Mouse (Mus musculus) forebrain, embryonic 14.5 days (tissue): ENCODE measurements around the gene Gm14851. TPM values are rescaled to one million over a fixed set of nuclear protein-coding genes. Genes with fewer than 3 reads are reported as not detected.
"Not testable (repeated sequence)": the region's sequence is repeated elsewhere in the genome, so short reads cannot be mapped to it uniquely, and the experiment has no call there.

Experiments
- ATAC-seq: fragments of 200-750 bp; cut with Nextera tagmentation; 2 replicates; pipeline ENCODE4 v1.8.0; 2017; ENCODE audit warnings: mild to moderate bottlenecking, moderate library complexity
- DNase-seq: peaks from one replicate; pipeline ENCODE4 v3.0.0-alpha.2; 2015; ENCODE audit warnings: low spot score
- H3K27ac ChIP-seq: fragments of 300-500 bp; sonication (generic); 2 replicates; pipeline ENCODE4 v1.5.1; 2014; ENCODE audit warnings: low read depth, mild to moderate bottlenecking, control low read depth, low read length, moderate library complexity
- H3K27me3 ChIP-seq: fragments of 300-500 bp; sonication (generic); replicated peaks from 2 replicates; pipeline ENCODE4 v1.6.1; 2014; ENCODE audit warnings: low read length, control low read depth, mixed read lengths; ENCODE audit not compliant: control insufficient read depth, insufficient read depth
- H3K36me3 ChIP-seq: fragments of 300-500 bp; sonication (generic); 2 replicates; pipeline ENCODE4 v1.6.1; 2014; ENCODE audit warnings: low read length, control low read depth; ENCODE audit not compliant: control insufficient read depth, insufficient read depth
- H3K4me1 ChIP-seq: fragments of 300-500 bp; sonication (generic); 2 replicates; pipeline ENCODE4 v1.6.1; 2014; ENCODE audit warnings: antibody characterized with exemption, low read length, control low read depth; ENCODE audit not compliant: control insufficient read depth, insufficient read depth
- H3K4me2 ChIP-seq: fragments of 300-500 bp; sonication (generic); 2 replicates; pipeline ENCODE4 v1.6.1; 2014; ENCODE audit warnings: mild to moderate bottlenecking, control low read depth, low read length
- H3K4me3 ChIP-seq: fragments of 300-500 bp; sonication (generic); 2 replicates; pipeline ENCODE4 v1.5.1; 2014; ENCODE audit warnings: low read depth, low read length, control low read depth
- H3K9ac ChIP-seq: fragments of 300-500 bp; sonication (generic); 2 replicates; pipeline ENCODE4 v1.6.1; 2014; ENCODE audit warnings: mild to moderate bottlenecking, low read length, control low read depth, moderate library complexity
- H3K9me3 ChIP-seq: fragments of 300-500 bp; sonication (generic); replicated peaks from 2 replicates; pipeline ENCODE4 v1.6.1; 2016; ENCODE audit warnings: low read length, control low read depth, mixed read lengths; ENCODE audit not compliant: control insufficient read depth
- WGBS: fragments of 180-500 bp; shearing (Covaris S2); extraction: QIAGEN DNeasy Blood & Tissue Kit; methylation state at CpG from one replicate; pipeline ENCODE4 v1.1.7; 2014; 5-methylcytosine and 5-hydroxymethylcytosine counted together
- polyA plus RNA-seq: library from polyadenylated mRNA; unstranded; fragments of >200 nt; fragmentation: Nextera tagmentation; extraction: Ambion mirVana; gene quantifications from 2 replicates; pipeline ENCODE4 v1.2.1, GENCODE M21; 2014

Gm14851 gene
- polyA plus RNA-seq, result not detected in 2 replicates

GRCm38 (mm10) chr8:21095950-21096349, at the start of gene Gm14851:
Gm14851 (minus strand) TSS chr8:21096050.
- WGBS, result no CpG with 5 or more reads among the region's 2 CpGs
- not testable (repeated sequence) for DNase-seq, H3K4me3 ChIP-seq, H3K27me3 ChIP-seq, H3K9ac ChIP-seq, ATAC-seq, H3K9me3 ChIP-seq, H3K27ac ChIP-seq, H3K4me1 ChIP-seq, H3K36me3 ChIP-seq, H3K4me2 ChIP-seq

DNA sequence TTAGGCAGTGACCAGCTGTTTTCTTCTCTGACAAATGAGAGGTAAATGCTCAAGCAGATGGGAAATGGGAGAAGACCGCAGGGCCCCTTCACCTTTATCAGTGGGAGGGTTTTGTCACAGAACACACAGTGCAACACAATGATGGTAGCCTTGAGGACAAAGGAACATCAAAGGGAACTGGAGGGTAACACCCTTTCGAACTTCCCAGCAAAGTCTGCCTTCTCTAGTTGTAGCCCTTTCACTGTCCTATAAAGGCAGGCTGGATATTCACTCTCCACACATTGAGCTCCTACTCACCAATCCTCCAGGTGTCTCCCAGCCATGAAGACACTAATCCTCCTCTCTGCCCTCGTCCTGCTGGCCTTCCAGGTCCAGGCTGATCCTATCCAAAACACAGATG, 38.5 kb upstream of the Gm14851 start, which contains the start of gene Defa30:
TSS of gene Defa30 (plus strand) at position 301 of the 400 bp plus-strand sequence.
- H3K27ac ChIP-seq, H3K4me3 ChIP-seq, H3K9me3 ChIP-seq, DNase-seq, H3K9ac ChIP-seq, H3K4me1 ChIP-seq, H3K27me3 ChIP-seq, ATAC-seq, H3K4me2 ChIP-seq, H3K36me3 ChIP-seq: not testable (repeated sequence)
- 56% methylated on average over 3 of the region's 3 CpGs for WGBS

GRCm38 (mm10) chr8:21093106-21093505, 2.7 kb downstream of the Gm14851 start:
- Histone ChIP-seq H3K4me3 (no peak overlapping the region), H3K4me1 (no peaks in the 10 kb centered on the region), H3K9me3 (0 out of 2 replicates have a peak, but pooled peaks cover 7% of the 10 kb centered on the region), H3K9ac (no peak overlapping the region), H3K27ac (no peak overlapping the region), H3K27me3 (no peaks in the 10 kb centered on the region), H3K4me2 (no peak overlapping the region), H3K36me3 (no peaks in the 10 kb centered on the region)
- ATAC-seq (no peak), DNase-seq (no peak)
- whole genome bisulfite sequencing, result 45% methylated on average over 4 of the region's 4 CpGs

DNA sequence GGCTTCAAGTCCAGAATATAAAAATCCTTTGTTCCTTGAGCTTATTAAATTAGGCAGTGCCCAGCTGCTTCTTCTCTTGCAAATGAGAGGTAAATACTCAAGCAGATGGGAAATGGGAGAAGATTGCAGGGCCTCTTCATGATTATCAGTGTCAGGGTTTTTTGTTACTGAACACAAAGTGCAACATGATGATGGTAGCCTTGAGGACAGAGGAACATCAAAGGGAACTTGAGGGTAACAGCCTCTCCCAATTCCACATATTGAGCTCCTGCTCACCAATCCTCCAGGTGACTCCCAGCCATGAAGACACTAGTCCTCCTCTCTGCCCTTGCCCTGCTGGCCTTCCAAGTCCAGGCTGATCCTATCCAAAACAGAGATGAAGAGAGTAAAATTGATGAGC, 11.7 kb downstream of the Gm14851 start, which contains the start of gene Defa25:
TSS of gene Defa25 (plus strand) at position 301 of the 400 bp plus-strand sequence.
- H3K9ac ChIP-seq, H3K36me3 ChIP-seq, H3K27me3 ChIP-seq, DNase-seq, H3K4me1 ChIP-seq, H3K4me2 ChIP-seq, H3K4me3 ChIP-seq, H3K27ac ChIP-seq, H3K9me3 ChIP-seq, ATAC-seq: not testable (repeated sequence)

DNA sequence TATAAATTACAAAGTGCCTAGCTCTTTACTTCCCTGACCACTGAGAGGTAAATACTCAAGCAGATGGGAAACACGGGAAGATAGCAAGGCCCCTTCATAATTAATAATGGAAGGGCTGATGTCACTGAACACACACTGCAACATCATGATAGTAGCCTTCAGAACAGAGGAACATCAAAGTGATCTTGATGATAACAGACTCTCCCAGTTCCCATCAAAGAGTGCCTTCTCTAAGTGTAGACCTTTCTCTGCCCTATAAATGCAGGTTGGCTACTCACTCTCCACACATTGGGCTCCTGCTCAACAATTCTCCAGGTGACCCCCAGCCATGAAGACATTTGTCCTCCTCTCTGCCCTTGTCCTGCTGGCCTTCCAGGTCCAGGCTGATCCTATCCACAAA, 31.1 kb downstream of the Gm14851 start, which contains the start of gene Defa35:
TSS of gene Defa35 (plus strand) at position 301 of the 400 bp plus-strand sequence.
- H3K4me1 ChIP-seq, H3K27me3 ChIP-seq, H3K4me2 ChIP-seq, ATAC-seq, H3K9me3 ChIP-seq, H3K36me3 ChIP-seq, H3K4me3 ChIP-seq, H3K9ac ChIP-seq, DNase-seq, H3K27ac ChIP-seq: not testable (repeated sequence)
- 94% methylated on average over 1 of the region's 1 CpGs for WGBS

DNA sequence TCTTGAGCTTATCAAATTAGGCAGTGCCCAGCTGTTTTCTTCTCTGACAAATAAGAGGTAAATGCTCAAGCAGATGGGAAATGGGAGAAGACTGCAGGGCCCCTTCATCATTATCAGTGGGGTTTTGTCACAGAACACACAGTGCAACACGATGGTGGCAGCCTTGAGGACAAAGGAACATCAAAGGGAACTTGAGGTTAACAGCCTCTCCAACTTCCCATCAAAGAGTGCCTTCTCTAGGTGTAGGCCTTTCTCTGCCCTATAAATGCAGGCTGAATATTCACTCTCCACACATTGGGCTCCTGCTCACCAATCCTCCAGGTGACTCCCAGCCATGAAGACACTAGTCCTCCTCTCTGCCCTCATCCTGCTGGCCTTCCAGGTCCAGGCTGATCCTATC, 41.1 kb downstream of the Gm14851 start, which contains the start of gene Defa23:
TSS of gene Defa23 (plus strand) at position 301 of the 400 bp plus-strand sequence.
- H3K4me1 ChIP-seq, ATAC-seq, H3K4me2 ChIP-seq, H3K27me3 ChIP-seq, H3K27ac ChIP-seq, H3K36me3 ChIP-seq, DNase-seq, H3K4me3 ChIP-seq, H3K9me3 ChIP-seq, H3K9ac ChIP-seq: not testable (repeated sequence)
- no CpG with 5 or more reads among the region's 1 CpGs for WGBS

Other genes with a start within 250 kb of the Gm14851 start
- gene Defb33, start 203.4 kb downstream of the Gm14851 start, polyA plus RNA-seq, result not detected in 2 replicates
- not detected in 2 replicates for gene Gm15056, start 193.4 kb downstream of the Gm14851 start, polyA plus RNA-seq
- gene Gm6040, start 174.0 kb downstream of the Gm14851 start, polyA plus RNA-seq, result not detected in 2 replicates
- gene AY761185, start 151.3 kb downstream of the Gm14851 start, polyA plus RNA-seq, result not detected in 2 replicates
- gene Defa21, start 70.5 kb downstream of the Gm14851 start, polyA plus RNA-seq, result not detected in 2 replicates
- not detected in 2 replicates for gene Defa23, start 41.0 kb downstream of the Gm14851 start, polyA plus RNA-seq
- not detected in 2 replicates for gene Defa35, start 31.0 kb downstream of the Gm14851 start, polyA plus RNA-seq
- not detected in 2 replicates for gene Defa25, start 11.6 kb downstream of the Gm14851 start, polyA plus RNA-seq
- gene Defa30, start 38.6 kb upstream of the Gm14851 start, polyA plus RNA-seq, result not detected in 2 replicates
- gene Defa22, start 66.2 kb upstream of the Gm14851 start, polyA plus RNA-seq, result not detected in 2 replicates
- not detected in 2 replicates for gene Defa31, start 95.6 kb upstream of the Gm14851 start, polyA plus RNA-seq
- gene Gm15293, start 105.5 kb upstream of the Gm14851 start, polyA plus RNA-seq, result not detected in 2 replicates
- gene Gm15292, start 153.7 kb upstream of the Gm14851 start, polyA plus RNA-seq, result not detected in 2 replicates
- gene Defa27, start 219.5 kb upstream of the Gm14851 start, polyA plus RNA-seq, result not detected in 2 replicates
- gene Defa29, start 231.0 kb upstream of the Gm14851 start, polyA plus RNA-seq, result not detected in 2 replicates